Mouse (Mus musculus) gonadal fat pad, adult 2 months (tissue): ENCODE results near the gene 1700042G07Rik. TPM values are rescaled to one million over a fixed set of nuclear protein-coding genes. Genes with fewer than 3 reads are reported as not detected.

Experiments
- DNase-seq: peaks from one replicate; pipeline ENCODE4 v3.0.0-alpha.2; 2012; ENCODE audit warnings: low read depth
- polyA plus RNA-seq: library from polyadenylated mRNA; depleted of rRNA; stranded (reverse); fragments of >200 nt; gene quantifications from 2 replicates; pipeline ENCODE4 v1.2.3, GENCODE M21; 2012; rRNA removed

The 1700042G07Rik gene
- 5.0 and 5.6 TPM in 2 replicates for polyA plus RNA-seq

DNA sequence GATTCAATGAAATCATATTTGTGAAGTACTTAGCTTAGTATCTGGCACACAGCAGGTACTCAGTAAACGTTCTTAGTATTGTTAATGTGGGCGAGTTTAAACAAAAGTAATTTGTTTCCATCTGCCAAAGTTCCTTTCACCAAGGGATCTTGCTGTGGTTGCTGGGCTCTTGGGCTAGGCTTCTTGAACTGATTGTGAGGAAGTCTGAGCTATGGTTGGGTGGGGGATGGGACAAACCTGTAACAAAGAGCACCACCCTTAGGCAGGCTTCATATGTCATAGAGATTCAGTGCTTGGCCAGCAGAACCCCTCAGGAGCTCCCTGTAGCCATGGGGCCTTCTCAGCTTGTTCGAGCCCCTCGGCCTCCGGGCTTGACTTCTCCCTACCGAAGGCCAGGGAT is at the start of gene 1700042G07Rik, which contains the start of gene Gm49337:
TSS of gene 1700042G07Rik (plus strand) at position 301 of the 400 bp plus-strand sequence.
TSS of gene Gm49337 (plus strand) at position 313 of the 400 bp plus-strand sequence.
- no peak for DNase-seq

DNA sequence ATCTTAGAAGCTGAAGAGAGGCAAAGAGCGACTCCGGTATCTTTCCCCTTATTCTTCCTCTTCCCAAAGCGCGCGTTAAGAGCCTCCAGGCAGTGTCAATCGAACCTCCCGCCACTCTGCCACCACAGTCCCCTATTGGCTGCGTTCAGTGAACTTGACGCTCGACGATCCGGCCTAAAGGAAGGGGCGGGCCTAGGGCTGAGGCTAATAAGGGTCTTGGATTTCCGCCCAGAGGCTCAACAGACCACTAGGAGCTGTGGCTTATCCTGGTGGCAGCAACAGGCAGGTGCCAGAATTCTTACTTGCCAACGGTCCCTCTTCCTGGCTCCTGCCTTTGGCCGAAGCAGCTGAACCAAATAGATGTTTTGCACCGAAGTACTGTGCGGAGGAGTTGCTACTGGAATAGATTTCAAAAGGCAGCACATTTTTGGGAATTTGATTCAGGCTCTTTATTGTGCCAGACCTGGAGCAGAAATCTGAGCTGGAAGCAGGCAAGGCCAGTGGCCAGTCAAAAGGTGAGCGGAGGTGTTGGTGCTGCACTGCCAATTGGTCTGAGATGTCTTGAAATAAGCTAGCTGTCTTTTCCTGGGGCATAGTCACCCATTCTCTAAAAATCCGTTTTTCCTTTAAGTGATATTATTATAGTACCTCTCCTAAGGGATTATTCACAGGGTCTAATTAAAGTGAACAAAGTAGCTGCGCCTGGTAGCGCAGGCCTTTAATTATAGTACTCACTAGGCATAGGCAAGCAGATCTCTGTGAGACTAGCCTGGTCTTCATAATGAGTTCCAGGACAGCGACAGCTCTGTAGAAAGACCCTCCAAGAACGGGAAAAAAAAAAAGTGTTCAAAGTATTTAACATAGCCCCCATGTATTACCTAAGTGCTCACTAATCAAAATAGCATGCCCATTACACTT is 49.3 kb upstream of the 1700042G07Rik start, which contains the start of the genes Rad54l and Pomgnt1:
TSS of gene Rad54l (minus strand) at position 89 of the 918 bp plus-strand sequence.
TSS of gene Pomgnt1 (plus strand) at position 239 of the 918 bp plus-strand sequence.
- DNase-seq, result no peak

DNA sequence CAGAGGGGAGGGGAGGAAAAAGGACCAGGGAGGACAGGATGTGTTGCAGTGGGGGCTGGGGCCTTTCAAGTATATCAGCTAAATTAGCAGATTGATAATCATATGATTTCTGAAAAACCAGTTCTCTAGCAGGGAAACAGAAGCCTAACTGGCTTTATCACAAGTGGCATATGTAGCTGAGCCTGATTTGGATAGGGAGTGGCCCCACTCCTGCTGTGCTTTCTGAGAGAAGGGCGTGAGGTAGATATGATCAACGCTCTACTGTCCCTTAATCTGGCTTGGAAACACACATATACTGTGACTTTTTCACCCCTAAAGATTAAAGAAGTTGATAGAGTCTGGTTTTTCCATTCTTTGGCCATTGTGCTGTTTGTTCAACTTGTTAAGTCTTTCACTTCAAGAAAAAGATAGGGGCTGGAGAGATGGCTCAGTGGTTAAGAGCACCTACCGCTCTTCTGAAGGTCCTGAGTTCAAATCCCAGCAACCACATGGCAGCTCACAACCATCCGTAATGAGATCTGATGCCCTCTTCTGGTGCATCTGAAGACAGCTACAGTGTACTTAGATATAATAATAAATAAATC is 47.3 kb upstream of the 1700042G07Rik start:
- no peak for DNase-seq

DNA sequence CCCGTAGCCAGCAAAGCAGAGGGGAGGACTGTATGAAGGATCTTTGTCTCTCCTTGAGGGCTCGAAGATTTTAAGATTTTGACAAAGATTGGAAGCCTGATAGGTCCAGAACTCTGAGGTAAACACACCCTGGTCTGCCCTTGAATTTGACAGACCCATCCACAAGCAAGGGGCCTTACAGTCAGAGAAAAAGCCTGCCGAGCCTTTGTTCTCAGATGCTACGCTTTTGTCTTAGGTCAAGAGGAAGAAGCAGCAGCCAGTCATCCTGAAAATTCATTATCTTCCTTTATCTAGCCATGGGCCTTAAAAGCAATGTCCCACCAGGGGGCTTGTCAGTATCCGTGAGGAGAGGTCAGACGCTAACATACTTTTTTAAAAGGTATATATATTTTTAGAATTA is 45.2 kb upstream of the 1700042G07Rik start:
- no peak for DNase-seq

DNA sequence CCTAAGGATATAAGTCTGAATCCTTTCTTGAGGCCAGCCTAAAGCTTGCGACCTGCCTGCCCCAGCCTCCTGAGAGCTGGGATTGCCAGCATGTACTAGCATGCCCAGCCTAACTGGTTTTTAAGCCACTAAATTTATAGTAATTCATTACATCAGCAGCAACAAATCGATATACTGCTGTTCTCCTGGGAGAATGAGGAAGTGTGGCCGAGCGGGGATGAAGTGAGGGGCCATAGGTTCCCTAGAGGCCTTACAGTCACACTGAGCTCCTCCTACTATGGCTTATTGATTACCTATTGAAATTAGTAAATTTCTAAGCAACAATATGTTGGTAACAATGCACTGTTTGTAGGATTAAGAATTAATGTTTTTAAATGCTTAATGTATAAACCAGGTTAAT is 40.0 kb upstream of the 1700042G07Rik start:
- no peak for DNase-seq

DNA sequence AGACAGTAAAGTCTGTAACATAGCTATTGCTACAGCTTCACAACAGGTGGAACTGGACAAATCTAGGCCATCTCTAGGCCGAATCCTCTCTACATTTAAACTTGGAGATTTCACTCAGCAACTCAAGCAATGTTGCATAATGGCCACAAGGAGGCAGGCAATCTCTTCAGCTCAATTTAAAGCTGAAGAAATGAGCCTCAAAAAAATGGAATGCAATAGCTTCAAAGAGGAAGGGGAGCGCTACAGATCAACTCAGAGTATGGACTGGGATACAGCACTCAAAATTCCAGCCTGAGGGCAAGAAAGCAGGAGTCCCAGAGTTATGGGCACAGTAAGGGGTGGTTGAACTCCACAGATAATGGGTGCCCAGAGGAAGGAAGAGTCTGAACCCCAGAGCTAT is 38.2 kb upstream of the 1700042G07Rik start:
- no peak for DNase-seq

DNA sequence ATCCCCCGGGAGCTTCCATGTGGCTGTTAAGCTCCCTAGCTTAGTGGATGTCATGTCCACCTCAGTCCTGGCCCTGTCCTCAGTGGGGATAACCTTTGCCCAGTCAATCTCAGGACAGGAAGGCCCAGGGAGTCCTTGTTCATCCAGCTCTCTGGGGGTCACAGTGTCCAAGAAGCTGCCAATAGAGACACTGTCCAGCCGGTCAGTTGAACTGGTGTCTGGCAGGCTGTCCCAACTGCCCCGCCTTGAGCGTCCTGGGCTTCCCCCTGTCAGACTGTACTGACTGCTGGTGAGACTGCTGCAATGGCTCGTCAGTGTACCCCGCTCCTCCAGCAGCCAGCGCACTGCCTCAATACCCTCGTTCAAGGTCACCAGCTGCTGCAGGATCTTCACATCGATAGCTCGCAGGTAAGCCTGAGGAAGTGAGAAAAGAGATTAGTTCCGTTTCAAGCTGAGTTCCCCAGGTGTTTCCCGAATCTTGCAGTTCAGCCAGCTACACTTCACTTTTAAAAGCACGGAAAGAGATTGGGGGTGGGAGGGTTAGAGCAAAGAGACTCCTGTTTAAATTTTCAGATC is 35.7 kb upstream of the 1700042G07Rik start:
- no peak for DNase-seq

DNA sequence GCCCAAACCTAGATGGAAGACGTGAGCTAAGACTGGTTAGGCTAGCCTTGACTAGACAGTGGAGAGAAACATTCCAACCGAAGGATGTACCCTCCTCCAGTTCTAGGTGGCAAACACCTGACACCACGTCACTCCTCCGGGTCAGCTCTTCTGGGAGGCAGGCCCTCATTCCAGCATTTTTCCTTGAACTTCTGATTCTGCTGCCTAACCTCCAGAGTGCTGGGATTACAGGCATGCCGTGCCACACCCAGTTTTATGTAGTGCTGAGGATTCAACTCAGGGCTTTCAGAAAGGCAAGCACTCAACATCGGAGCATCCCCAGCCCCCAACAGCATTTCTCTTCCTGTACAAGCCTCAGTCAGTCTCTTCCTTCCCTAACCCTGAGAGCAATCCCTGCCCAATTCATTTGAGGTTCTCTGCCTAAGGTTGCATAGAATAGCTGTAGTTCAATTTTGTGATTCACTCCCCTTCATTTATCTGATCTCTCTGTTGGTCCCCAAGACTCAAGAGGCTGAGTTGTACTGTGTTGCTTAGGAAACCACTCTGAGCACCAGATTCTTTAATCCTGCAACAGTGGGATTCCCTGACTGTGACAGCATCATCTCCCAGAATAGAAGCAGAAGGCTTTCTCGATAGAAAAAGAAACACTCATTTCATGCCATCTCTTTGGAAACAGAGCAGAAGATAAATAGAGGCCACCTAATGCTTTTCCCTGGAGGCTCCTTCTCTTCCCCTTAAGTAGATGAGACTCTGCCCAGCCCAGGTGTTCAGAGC is 32.2 kb upstream of the 1700042G07Rik start:
- DNase-seq, result no peak

DNA sequence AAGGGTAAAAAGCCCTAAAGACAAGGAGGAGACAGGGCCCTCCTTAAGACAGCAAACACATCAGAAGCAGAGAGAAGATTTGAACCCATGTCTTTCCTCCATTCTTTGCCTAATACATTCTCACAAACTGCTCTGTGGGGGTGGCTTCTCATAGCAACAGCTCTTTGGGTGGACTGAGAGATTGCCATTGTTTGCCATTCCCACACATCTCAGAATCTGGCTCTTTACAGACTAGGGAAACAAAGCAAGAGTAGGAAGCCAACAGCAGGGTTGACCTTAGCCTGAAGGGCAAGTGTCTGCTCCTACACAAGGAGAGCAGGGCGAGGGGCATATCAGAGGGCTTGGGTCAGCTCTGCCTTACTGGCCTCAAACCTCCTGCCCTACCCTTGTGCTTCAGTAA is 31.4 kb upstream of the 1700042G07Rik start:
- no peak for DNase-seq

DNA sequence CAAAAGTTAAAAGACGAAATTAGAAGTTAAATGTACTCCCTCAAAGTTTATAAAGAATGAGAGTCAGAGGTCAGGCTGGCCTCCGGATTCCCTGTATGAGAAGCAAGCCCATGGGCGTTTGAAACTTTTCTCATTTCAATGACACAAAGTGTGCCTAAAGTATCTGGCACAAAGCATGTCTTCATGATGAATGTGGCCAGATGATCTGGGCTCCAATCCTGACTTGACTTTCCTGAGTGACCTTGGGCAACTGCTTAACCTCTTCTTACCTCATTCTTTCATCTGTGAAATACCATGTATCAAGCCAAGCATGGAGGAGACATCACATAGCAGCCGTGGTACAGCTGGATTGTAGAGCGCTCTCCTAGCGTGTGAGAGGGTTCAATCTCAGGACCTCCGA is 30.9 kb upstream of the 1700042G07Rik start:
- DNase-seq, result no peak

DNA sequence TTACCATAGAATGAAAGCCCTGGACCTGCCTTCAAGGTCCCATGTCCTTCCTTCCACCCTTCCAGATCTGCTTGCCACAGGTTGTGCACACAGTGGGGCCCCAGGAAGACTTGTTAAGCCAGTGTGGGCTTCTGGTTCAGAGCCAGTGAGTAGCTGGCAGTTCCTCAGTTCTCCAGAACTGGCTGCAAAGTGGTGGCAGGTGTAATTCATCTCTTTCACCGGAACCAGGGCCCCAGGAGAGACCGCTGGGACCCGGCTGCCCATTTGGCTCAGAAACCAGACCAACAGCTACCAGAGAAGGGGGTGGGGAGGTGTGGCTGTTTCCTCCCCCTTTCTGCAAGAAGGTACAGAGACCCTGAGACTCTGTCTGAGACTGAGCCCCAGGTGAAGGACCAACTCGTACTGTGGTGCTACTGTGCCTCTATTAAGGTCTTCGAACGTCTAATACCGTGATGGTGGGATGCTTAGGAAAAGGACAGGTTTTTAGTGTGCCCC is 29.8 kb upstream of the 1700042G07Rik start:
- DNase-seq, result no peak

DNA sequence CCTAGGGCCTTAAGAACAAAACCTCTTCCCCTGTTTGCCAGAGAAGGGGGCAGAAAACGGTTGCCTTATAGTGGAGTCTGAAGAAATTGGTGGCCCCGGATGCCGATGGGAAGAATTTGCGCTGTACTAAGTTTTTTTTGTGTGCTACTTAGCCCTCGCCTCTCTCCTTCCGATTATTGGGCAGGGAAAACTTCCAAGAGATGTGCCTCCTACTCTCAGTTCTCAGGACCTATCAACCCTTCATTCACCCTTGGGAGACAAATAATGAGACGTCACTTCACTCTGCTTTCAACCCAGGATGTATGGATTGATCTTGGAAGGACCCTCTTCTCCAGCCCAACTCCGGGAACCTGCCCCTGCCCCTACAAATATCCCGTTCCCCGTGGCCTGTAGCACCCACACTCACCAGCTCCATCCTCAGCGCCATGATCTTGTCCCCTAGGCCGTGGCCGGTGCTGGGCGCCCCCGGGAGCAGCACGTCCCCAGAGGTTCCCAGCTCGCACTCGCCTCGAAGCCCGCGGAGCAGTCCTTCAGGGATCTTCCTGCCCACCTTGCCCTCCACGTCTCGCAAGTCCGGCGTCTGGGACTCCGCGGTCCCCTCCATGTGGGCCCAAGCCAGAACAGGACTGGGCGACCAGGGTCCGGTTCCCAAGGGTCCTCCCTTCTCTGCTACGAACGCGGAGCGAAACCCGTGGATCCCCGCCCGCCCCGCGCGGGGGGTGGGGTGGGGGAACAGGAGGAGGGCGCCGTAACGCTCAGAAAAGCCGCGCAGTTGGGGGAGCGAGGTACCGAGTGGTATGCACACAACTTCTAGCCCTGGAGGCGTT is 29.1 kb upstream of the 1700042G07Rik start:
- DNase-seq, result no peak

DNA sequence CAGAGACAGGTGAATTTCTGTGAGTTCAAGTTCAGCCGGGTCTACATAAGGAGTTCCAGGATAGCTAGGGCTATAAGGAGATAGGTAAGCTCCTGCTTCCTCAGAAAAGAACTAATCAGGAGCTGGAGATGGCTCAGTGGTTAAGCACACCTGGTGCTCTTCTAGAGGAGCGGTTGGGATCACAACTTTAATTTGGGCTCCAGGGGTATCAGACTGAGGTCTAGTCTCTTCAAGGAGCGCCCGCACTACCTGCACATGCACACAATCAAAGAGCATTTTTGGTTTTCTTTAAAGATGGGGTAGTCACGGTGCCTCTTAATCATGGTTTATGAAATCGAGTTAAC is 23.4 kb upstream of the 1700042G07Rik start:
- no peak for DNase-seq

DNA sequence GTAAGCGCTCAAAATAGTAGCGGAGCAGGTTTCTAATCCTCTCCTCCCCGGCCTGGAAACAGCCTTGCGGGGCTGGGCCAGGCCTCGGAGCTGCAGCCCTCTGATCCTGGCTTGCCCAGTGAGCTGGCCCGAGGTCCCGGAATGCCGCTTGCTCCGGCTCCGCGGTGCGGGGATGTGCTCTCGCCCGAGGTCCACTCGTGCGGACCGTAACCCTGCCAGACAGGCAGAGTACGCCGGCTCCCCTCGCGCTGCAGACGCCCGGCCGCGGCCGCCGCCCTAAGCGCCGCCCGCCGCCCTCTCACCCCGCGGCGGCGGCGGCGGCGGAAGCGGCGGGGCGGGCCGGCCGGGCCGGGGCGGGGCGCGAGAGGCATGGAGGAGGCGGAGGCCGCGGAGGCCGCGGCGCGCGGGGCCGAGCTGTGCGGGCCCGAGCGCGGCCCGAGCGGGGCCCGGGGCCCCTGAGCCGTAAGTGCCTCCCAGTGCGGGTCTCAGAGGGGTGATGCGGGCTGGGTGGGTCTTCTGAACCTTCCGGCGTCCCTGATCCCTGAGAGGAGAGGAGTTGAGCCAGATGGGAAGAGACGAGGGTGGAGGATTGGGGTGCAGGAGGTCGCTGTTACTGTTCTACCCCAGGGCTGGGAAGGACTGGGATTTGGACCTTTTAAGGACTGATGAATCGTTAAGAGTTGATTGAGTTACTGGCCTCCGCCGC is 22.9 kb upstream of the 1700042G07Rik start:
- DNase-seq, result no peak

DNA sequence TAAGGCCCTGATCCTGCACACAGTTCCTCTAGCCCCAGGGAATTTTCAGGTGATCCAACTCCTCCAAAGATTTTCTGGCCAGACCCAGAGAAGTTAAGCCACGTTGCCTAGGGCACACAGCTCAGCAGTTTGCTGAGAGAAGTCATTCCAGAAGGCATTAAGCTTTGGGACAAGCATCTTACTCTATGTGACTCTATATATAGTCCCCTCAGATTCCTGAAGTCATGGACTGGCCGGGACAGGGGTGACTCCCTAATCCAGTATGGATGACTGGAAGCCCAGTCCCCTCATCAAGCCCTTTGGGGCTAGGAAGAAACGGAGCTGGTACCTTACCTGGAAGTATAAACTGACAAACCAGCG is 22.3 kb upstream of the 1700042G07Rik start:
- no peak for DNase-seq

DNA sequence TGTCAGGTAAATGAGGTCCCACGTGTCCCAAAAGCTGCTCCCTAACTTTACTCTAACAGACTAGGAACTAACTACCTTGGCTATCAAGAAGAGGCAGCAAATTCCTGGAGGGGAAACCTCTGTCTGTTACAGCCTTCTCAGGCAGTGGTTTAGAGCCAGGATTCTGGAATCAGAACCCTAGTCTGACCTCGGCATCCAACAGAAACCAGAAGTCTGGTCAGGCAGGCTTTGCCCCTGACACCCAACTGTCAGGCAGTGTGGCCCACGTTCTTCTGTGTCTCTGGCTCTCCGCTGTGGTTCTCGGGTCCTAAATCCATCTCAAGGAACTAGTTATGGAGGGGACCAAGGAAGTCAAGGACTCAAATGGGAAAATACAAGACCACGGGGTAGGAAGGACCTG is 21.9 kb upstream of the 1700042G07Rik start, which contains the start of gene Lurap1:
TSS of gene Lurap1 (minus strand) at position 101 of the 400 bp plus-strand sequence.
- no peak for DNase-seq

DNA sequence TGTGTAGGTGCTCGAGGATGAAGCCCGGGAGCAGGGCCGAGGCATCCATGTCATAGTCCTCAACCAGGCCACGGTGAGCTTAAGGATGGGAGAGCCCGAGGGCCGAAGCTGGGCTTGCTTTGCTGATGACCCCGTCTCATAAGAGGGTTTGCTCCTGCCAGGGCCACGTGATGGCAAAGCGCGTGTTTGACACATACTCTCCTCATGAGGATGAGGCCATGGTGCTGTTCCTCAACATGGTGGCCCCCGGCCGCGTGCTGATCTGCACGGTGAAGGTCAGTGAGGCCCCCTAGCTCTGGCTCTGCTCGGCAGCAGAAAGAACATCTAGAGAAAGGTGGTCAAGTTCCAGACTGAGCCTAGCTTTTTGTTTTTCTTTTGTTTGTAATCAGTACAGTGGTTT is 20.5 kb upstream of the 1700042G07Rik start:
- DNase-seq, result no peak

DNA sequence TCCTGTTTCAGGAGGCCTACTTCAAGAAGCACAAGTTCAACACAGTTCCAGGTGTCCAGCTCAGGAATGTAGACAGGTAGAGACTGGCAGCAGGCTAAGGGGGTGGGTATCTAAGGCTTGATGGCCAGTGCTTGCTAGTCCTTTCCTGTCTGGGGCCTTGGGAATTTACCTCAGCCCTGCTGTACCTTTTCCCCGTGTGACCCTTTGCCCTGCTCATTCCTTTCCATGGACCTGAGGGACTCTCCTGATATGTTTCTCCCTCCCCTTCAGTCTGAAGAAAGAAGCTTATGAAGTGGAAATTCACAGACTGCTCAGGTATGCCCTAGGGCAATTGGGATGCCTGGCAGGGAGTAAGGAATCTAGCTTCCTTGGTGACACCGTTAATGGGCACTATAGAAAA is 15.3 kb upstream of the 1700042G07Rik start:
- no peak for DNase-seq

DNA sequence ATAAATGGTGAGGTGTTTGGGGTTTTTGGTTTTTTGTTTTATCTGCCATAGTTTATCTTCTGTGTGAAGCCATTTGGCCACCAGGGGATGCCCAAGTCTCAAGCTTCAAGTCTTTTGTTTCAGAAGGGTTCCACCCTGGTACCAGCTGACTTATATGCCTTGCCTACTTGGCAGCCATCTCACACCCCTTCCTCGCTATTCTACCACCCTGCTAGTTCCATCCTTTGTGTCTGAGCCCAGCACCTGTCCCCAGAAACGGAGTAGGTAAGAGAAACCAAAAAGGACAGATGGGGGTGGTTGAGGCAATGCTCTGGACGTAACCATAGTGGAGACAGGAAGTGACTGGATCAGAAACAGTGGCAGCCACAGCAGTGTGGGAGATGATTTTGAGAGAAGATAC is 13.3 kb upstream of the 1700042G07Rik start:
- DNase-seq, result no peak

DNA sequence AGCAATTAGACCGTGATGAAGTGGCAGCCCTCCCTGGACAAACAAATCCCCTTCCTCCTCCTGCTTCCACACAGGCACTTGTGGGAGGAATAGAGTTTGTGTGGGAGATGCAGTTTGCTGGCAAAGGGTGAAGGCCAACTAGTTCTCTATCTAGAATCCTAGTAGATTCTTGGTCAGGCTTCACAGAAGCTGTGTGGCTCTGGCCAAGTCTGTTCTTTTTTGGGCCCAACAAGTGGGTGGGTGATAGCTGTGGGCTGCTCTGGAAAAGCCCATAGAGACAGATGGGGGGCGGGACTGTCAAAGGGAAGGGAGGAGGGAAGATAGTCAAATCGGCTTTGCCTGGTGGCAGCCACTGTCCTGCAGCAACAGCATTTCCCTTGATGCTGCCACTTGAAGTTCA is 12.4 kb upstream of the 1700042G07Rik start:
- DNase-seq, result no peak
